Mouse (Mus musculus) lung, embryonic 14.5 days (tissue): Measurements from ENCODE around the gene Rgs10. TPM values are rescaled to one million over a fixed set of nuclear protein-coding genes. Genes with fewer than 3 reads are reported as not detected.

ENCODE experiments used
- ATAC-seq: fragments of 200-750 bp; cut with Nextera tagmentation; 2 replicates; pipeline ENCODE4 v1.8.0; 2017; ENCODE audit warnings: mild to moderate bottlenecking, moderate TSS enrichment, moderate library complexity; ENCODE audit not compliant: insufficient read depth
- DNase-seq: peaks from one replicate; pipeline ENCODE4 v3.0.0-alpha.2; 2015
- H3K27ac ChIP-seq: fragments of 300-500 bp; sonication (generic); 2 replicates; pipeline ENCODE4 v1.5.1; 2014; ENCODE audit warnings: low read depth, mild to moderate bottlenecking, moderate library complexity
- H3K27me3 ChIP-seq: fragments of 300-500 bp; sonication (generic); 2 replicates; pipeline ENCODE4 v1.6.1; 2014; ENCODE audit warnings: low read length, control low read depth; ENCODE audit not compliant: insufficient read depth
- H3K36me3 ChIP-seq: fragments of 300-500 bp; sonication (generic); 2 replicates; pipeline ENCODE4 v1.6.1; 2014; ENCODE audit warnings: control low read depth; ENCODE audit not compliant: insufficient read depth
- H3K4me1 ChIP-seq: fragments of 300-500 bp; sonication (generic); 2 replicates; pipeline ENCODE4 v1.6.1; 2014; ENCODE audit warnings: antibody characterized with exemption, control low read depth; ENCODE audit not compliant: insufficient read depth
- H3K4me2 ChIP-seq: fragments of 300-500 bp; sonication (generic); 2 replicates; pipeline ENCODE4 v1.6.1; 2014; ENCODE audit warnings: mild to moderate bottlenecking
- H3K4me3 ChIP-seq: fragments of 300-500 bp; sonication (generic); 2 replicates; pipeline ENCODE4 v1.5.1; 2014; ENCODE audit warnings: low read depth, low read length
- H3K9ac ChIP-seq: fragments of 300-500 bp; sonication (generic); 2 replicates; pipeline ENCODE4 v1.6.1; 2014
- H3K9me3 ChIP-seq: fragments of 300-500 bp; sonication (generic); 2 replicates; pipeline ENCODE4 v1.6.1; 2016; ENCODE audit warnings: low read depth, low read length, control low read depth
- CTCF ChIP-seq: IDR thresholded peaks from 2 replicates; pipeline ENCODE4 v1.5.1; 2016; ENCODE audit warnings: antibody characterized with exemption, low read depth
- WGBS: fragments of 180-500 bp; shearing (Covaris S2); extraction: QIAGEN DNeasy Blood & Tissue Kit; methylation state at CpG from one replicate; pipeline ENCODE4 v1.1.7; 2014; 5-methylcytosine and 5-hydroxymethylcytosine counted together
- polyA plus RNA-seq: library from polyadenylated mRNA; unstranded; fragments of >200 nt; fragmentation: Nextera tagmentation; extraction: Ambion mirVana; gene quantifications from 2 replicates; pipeline ENCODE4 v1.2.1, GENCODE M21; 2014

Gene Rgs10
- polyA plus RNA-seq, 1 experiment from 2014 or later, result 31.1 TPM

DNA sequence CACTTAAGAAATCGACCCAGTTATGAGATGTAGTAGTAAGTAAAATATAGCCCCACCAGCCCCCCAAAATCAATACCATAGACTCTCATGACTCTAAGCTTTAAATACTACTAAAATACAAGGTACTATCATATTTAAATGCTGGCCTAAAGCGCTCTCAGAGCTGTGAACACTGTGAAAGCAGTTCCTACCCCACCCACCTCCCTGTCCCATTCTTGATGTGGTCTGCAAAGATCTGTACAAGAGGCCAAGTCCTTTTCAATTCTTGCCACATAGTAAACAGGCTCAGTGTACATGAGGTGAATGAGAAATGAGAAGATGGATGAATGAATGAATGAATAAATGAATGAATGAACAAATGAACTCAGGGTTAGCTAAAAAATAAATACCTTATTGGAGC lies 21.5 kb downstream of the Rgs10 start:
- no peak overlapping the region for H3K9ac ChIP-seq
- no peaks in the 10 kb centered on the region for H3K36me3 ChIP-seq
- no peak overlapping the region for H3K27ac ChIP-seq
- no peak for TF ChIP-seq CTCF
- ATAC-seq (no peak), DNase-seq (no peak)
- H3K4me1 ChIP-seq, result no peaks in the 10 kb centered on the region; the same call in 1 of the 2 replicates
- H3K4me2 ChIP-seq, result no peak overlapping the region
- no peaks in the 10 kb centered on the region for H3K9me3 ChIP-seq
- no peak overlapping the region for H3K4me3 ChIP-seq
- WGBS, result 60% methylated on average over 2 of the region's 2 CpGs
- no peaks in the 10 kb centered on the region for H3K27me3 ChIP-seq

DNA sequence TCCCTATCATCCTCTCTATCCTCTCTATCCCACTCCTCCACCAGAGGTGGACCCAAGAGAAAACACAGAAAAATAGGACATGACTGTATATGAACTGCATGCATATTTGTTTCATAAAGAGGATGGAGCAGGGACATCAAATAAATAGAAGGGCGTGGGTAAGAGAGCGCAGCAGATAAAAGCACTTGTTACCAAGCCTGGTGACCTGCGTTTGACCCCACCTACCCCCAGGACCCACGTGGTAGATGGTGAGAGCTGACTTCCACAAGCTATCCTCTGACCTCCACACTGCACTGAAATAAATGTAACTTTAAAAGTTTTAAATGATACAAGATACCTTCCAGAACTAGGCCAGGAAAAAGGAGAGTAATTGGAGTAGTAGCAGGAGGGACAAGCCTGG lies 24.8 kb downstream of the Rgs10 start:
- H3K4me3 ChIP-seq, result no peak overlapping the region
- H3K27ac ChIP-seq, result no peak overlapping the region
- H3K4me1 ChIP-seq, result peaks cover 14% of the 10 kb centered on the region
- ATAC-seq (no peak), DNase-seq (no peak)
- H3K36me3 ChIP-seq, result no peaks in the 10 kb centered on the region
- no peaks in the 10 kb centered on the region for H3K9me3 ChIP-seq
- H3K4me2 ChIP-seq, result no peak overlapping the region
- H3K27me3 ChIP-seq, result no peaks in the 10 kb centered on the region
- no peak overlapping the region for H3K9ac ChIP-seq
- no peak for TF ChIP-seq CTCF
- WGBS, result 42% methylated on average over 4 of the region's 4 CpGs

DNA sequence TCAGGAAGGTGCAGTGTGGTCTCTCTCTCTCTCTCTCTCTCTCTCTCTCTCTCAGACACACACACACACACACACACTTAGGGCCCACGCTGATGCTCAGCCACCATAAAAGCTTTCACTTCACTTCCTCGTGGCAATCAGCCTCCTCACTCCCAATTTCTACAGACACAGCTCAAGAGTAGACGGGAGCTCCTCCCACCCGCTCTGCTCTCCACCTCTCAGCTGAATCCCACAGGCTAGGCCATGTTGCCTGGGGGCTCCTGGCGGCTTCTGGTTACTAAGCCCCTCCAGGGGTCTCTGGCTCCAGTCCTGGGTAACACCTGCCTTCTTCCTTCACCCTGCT lies 25.6 kb downstream of the Rgs10 start:
- no peak overlapping the region; the same call in 1 of the 2 replicates for H3K27ac ChIP-seq
- 44% methylated on average over 5 of the region's 5 CpGs for WGBS
- ATAC-seq, result no peak

GRCm38 (mm10) chr7:128392071-128392971 lies 26.2 kb downstream of the Rgs10 start:
- DNase-seq, result no peak
- WGBS, result 65% methylated on average over 18 of the region's 18 CpGs
- Histone ChIP-seq H3K9me3 (no peaks in the 10 kb centered on the region), H3K4me1 (peaks cover 14% of the 10 kb centered on the region), H3K27ac (no peak overlapping the region; the same call in 1 of the 2 replicates), H3K4me3 (no peak overlapping the region), H3K9ac (no peak overlapping the region), H3K4me2 (no peak overlapping the region), H3K27me3 (no peaks in the 10 kb centered on the region), H3K36me3 (no peaks in the 10 kb centered on the region)
- no peak for ATAC-seq
- no peak for TF ChIP-seq CTCF

More for the DNA sequence above, 25.6 kb downstream of the Rgs10 start:
- no peak for DNase-seq
- Histone ChIP-seq H3K4me2 (no peak overlapping the region), H3K4me1 (peaks cover 14% of the 10 kb centered on the region), H3K9ac (no peak overlapping the region), H3K27me3 (no peaks in the 10 kb centered on the region), H3K9me3 (no peaks in the 10 kb centered on the region), H3K4me3 (no peak overlapping the region), H3K36me3 (no peaks in the 10 kb centered on the region)
- no peak for TF ChIP-seq CTCF

DNA sequence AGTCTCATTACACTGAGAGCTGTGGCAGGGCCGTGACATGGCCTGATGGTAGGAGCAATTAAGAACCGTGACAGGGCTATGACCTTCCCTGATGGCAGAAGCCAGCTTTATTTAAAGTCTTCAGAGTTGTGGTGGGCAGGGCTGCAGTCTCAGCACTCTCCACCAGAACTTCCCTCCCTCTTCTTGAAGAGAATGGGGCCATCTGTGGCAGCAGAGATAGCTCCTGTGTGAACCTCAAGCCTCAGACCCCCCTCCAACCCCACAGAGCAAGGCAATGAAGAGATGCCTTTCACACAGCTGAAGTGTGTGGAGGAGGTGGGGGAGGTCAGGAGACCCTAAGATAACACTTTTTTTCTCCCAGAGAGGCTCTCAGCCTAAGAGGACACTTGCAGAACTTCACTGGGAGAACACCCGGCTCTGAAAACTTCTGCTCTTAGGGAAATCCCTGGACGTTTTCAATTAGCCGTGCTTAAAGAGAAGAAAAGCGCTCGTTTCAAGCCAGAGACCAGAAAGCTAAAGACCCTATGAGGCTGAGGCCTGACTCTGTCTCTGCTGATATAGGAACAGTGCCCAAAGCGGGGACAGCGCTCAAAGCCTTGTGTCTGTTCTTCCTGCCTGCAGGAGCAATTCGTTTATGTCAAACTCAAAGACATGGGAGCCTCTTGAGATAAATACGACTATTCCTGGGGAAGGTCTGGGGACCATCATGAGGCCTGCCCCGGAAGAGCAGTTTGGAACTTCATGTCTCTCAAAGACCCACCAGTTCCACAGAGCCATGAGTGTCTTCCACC lies 27.1 kb downstream of the Rgs10 start:
- Histone ChIP-seq H3K4me3 (no peak overlapping the region), H3K27me3 (no peaks in the 10 kb centered on the region), H3K4me2 (no peak overlapping the region), H3K9ac (no peak overlapping the region), H3K4me1 (peaks cover 14% of the 10 kb centered on the region), H3K36me3 (no peaks in the 10 kb centered on the region), H3K27ac (no peak overlapping the region), H3K9me3 (no peaks in the 10 kb centered on the region)
- no peak for TF ChIP-seq CTCF
- DNase-seq (no peak), ATAC-seq (no peak)
- WGBS, result 32% methylated on average over 12 of the region's 12 CpGs

- H3K27ac ChIP-seq, result peak overlapping the region; percentile 46; the same call in 1 of the 2 replicates
- DNase-seq, result peak; percentile 95
- H3K4me1 ChIP-seq, result peaks cover 14% of the 10 kb centered on the region
- 15% methylated on average over 7 of the region's 7 CpGs for WGBS
- no peaks in the 10 kb centered on the region for H3K9me3 ChIP-seq
- ATAC-seq, result peak; percentile 90
- H3K4me2 ChIP-seq, result 0 out of 2 replicates have a peak overlapping the region, but pooled peaks have one; percentile 15
- no peaks in the 10 kb centered on the region for H3K27me3 ChIP-seq
- no peak for TF ChIP-seq CTCF
- H3K9ac ChIP-seq, result no peak overlapping the region
- no peaks in the 10 kb centered on the region for H3K36me3 ChIP-seq
- no peak overlapping the region for H3K4me3 ChIP-seq
These were observed 29.6 kb downstream of the Rgs10 start for GRCm38 (mm10) chr7:128388968-128389367.
